Mouse (Mus musculus): ENCODE data around the gene Ppp1r13l. TPM values are rescaled to one million over a fixed set of nuclear protein-coding genes. Genes with fewer than 3 reads are reported as not detected.
A peak's percentile ranks its signal among the peaks of the same experiment; 100 is the strongest.

Ppp1r13l gene
- polyA plus RNA-seq, 1 experiment from 2014 or later: 15.2 TPM

DNA sequence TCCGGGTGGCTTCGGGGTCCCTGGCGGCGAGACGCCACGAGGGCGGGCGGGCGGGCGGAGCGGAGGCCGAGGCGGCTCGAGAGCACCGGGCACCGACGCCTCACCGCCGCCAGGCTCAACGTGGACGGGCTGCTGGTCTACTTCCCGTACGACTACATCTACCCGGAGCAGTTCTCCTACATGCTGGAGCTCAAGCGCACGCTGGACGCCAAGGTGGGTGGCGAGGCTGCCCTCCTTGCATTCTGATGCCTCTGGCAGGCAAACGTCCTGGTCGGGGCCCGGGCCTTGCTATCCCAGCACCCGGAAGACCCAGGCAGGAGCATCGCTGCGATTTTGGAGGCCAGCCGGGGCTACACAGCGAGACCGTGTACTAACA, 22.6 kb downstream of the Ppp1r13l start:
- H3K4me2 ChIP-seq (ENCODE audit: low read length): peak overlapping the region; percentile 91
- no peaks in the 10 kb centered on the region for H3K27me3 ChIP-seq (ENCODE audit: control insufficient read depth, insufficient read depth, low read length)
- H3K27ac ChIP-seq (replicated peaks in 1 of 2; ENCODE audit: control insufficient read depth in 1 of 2, insufficient read depth in 1 of 2, low read depth in 2 of 2, low read length in 2 of 2): peak overlapping the region in 1 of 2 experiments; percentile 50; a peak in 1 of 4 replicates
- peak overlapping the region; percentile 88 for H3K9ac ChIP-seq (ENCODE audit: low read length)
- WGBS: under 1% methylated on average over 21 of the region's 37 CpGs
- peaks cover 59% of the 10 kb centered on the region for H3K36me3 ChIP-seq (ENCODE audit: control insufficient read depth, insufficient read depth, low read length)
- H3K9me3 ChIP-seq (ENCODE audit: control insufficient read depth, low read length): no peaks in the 10 kb centered on the region
- peak overlapping the region; percentile 85 to 87 for H3K4me3 ChIP-seq (ENCODE audit: control insufficient read depth in 1 of 2, insufficient read depth in 1 of 2, low read depth in 1 of 2, low read length in 2 of 2)
- peak; percentile 32 for ATAC-seq (ENCODE audit: insufficient number of reproducible peaks, insufficient read depth, low FRiP score, low read depth)
- H3K4me1 ChIP-seq (ENCODE audit: control insufficient read depth in 2 of 2, insufficient read depth in 2 of 2, low read length in 2 of 2): peaks cover 4 to 18% of the 10 kb centered on the region in 2 experiments; a peak in 3 of 4 replicates

DNA sequence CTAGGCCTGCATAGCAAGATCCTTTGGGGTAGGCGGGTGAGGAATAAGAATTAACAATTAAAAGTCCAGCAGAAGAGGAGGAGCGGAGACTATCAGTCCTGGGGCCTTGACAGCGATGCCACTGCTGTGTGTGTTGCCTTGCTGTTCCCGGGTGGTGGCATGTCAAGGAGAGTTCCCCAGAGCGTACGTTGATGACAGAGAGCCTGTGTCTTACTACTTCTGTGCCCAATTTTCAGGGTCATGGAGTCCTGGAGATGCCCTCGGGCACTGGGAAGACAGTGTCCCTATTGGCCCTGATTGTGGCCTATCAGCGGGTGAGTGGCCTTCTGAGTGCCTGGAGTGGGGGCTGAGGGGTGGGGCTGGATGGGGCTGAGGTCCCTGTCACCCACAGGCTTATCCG, 24.2 kb downstream of the Ppp1r13l start:
- no peak overlapping the region for H3K4me3 ChIP-seq (ENCODE audit: control insufficient read depth in 1 of 2, insufficient read depth in 1 of 2, low read depth in 1 of 2, low read length in 2 of 2)
- no peak overlapping the region for H3K4me2 ChIP-seq (ENCODE audit: low read length)
- 89% methylated on average over 9 of the region's 9 CpGs for WGBS
- H3K9me3 ChIP-seq (ENCODE audit: control insufficient read depth, low read length): no peaks in the 10 kb centered on the region
- ATAC-seq (ENCODE audit: insufficient number of reproducible peaks, insufficient read depth, low FRiP score, low read depth): no peak
- H3K4me1 ChIP-seq (ENCODE audit: control insufficient read depth in 2 of 2, insufficient read depth in 2 of 2, low read length in 2 of 2): peaks cover 0 to 10% of the 10 kb centered on the region in 2 experiments; a peak in 2 of 4 replicates
- no peak overlapping the region for H3K27ac ChIP-seq (replicated peaks in 1 of 2; ENCODE audit: control insufficient read depth in 1 of 2, insufficient read depth in 1 of 2, low read depth in 2 of 2, low read length in 2 of 2)
- no peaks in the 10 kb centered on the region for H3K27me3 ChIP-seq (ENCODE audit: control insufficient read depth, insufficient read depth, low read length)
- H3K36me3 ChIP-seq (ENCODE audit: control insufficient read depth, insufficient read depth, low read length): peaks cover 59% of the 10 kb centered on the region
- no peak overlapping the region for H3K9ac ChIP-seq (ENCODE audit: low read length)

DNA sequence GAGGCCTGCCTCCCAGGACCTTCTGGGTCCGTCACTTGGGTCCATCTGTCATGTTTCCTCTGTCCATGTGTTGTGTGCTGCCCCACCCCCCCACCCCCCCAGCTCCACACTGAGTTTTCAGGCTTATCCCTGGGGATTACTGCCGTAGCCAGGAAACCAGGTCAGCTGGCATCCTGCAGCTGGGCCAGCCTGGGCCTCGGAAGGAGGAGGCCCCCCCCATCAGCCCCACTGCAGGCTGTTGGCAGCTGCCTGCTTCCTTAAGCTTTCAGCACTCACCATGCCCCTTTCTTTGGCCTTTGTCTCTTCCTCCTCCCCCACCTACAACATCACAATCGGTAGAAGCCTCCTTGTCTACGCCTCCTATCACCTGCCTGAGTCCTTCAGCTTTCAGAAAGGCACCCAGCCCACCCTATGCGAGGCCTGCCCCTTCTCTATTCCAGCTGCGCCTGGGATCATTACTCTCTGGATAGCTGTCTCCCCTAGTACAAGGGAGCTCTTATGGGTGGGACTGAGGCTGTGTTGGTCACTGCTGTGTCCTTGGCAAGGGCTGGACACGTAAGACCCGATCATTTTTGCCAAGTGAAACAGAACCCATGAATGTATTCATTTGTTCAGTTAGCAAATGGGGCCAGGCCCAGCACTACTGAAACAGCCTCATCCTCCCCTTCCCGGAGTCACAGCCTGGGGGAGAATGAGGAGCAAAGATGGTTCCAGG, 29.3 kb downstream of the Ppp1r13l start:
- no peak overlapping the region for H3K4me2 ChIP-seq (ENCODE audit: low read length)
- H3K4me1 ChIP-seq (ENCODE audit: control insufficient read depth in 2 of 2, insufficient read depth in 2 of 2, low read length in 2 of 2): no peaks in the 10 kb centered on the region
- no peak overlapping the region; the same call in 1 of the 2 replicates for H3K9ac ChIP-seq (ENCODE audit: low read length)
- H3K4me3 ChIP-seq (ENCODE audit: control insufficient read depth in 1 of 2, insufficient read depth in 1 of 2, low read depth in 1 of 2, low read length in 2 of 2): no peak overlapping the region
- WGBS: 71% methylated on average over 10 of the region's 10 CpGs
- H3K36me3 ChIP-seq (ENCODE audit: control insufficient read depth, insufficient read depth, low read length): peaks cover 98% of the 10 kb centered on the region
- no peak for ATAC-seq (ENCODE audit: insufficient number of reproducible peaks, insufficient read depth, low FRiP score, low read depth)
- H3K27ac ChIP-seq (replicated peaks in 1 of 2; ENCODE audit: control insufficient read depth in 1 of 2, insufficient read depth in 1 of 2, low read depth in 2 of 2, low read length in 2 of 2): no peak overlapping the region
- H3K9me3 ChIP-seq (ENCODE audit: control insufficient read depth, low read length): no peaks in the 10 kb centered on the region
- H3K27me3 ChIP-seq (ENCODE audit: control insufficient read depth, insufficient read depth, low read length): no peaks in the 10 kb centered on the region

DNA sequence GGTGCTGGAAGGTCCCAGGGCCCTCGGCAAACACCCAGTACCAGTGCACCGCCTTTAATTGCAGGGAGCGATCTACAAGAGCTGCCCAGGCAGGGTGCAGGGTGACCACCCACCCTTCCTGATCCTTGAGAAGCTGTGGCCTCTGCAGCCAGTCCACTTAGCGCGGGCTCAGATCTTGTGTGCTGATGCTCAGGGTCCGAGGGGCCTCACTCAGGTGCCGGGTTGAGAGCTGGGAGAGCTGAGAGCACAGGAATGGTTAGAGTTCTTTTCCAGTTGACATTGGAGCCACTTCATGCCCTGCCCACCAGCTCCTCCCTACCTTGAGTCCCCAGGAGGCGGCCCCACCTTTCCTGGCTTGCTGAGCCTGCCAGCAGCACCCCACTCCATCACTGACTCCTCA, 34.9 kb downstream of the Ppp1r13l start:
- Histone ChIP-seq H3K36me3 (ENCODE audit: control insufficient read depth, insufficient read depth, low read length) (peaks cover 62% of the 10 kb centered on the region), H3K9me3 (ENCODE audit: control insufficient read depth, low read length) (no peaks in the 10 kb centered on the region), H3K27me3 (ENCODE audit: control insufficient read depth, insufficient read depth, low read length) (no peaks in the 10 kb centered on the region), H3K9ac (ENCODE audit: low read length) (no peak overlapping the region), H3K4me1 (ENCODE audit: control insufficient read depth in 2 of 2, insufficient read depth in 2 of 2, low read length in 2 of 2) (no peaks in the 10 kb centered on the region; a peak in 1 of 4 replicates), H3K27ac (replicated peaks in 1 of 2; ENCODE audit: control insufficient read depth in 1 of 2, insufficient read depth in 1 of 2, low read depth in 2 of 2, low read length in 2 of 2) (no peak overlapping the region), H3K4me3 (ENCODE audit: control insufficient read depth in 1 of 2, insufficient read depth in 1 of 2, low read depth in 1 of 2, low read length in 2 of 2) (no peak overlapping the region), H3K4me2 (ENCODE audit: low read length) (no peak overlapping the region)
- 78% methylated on average over 8 of the region's 8 CpGs for WGBS
- no peak for ATAC-seq (ENCODE audit: insufficient number of reproducible peaks, insufficient read depth, low FRiP score, low read depth)

DNA sequence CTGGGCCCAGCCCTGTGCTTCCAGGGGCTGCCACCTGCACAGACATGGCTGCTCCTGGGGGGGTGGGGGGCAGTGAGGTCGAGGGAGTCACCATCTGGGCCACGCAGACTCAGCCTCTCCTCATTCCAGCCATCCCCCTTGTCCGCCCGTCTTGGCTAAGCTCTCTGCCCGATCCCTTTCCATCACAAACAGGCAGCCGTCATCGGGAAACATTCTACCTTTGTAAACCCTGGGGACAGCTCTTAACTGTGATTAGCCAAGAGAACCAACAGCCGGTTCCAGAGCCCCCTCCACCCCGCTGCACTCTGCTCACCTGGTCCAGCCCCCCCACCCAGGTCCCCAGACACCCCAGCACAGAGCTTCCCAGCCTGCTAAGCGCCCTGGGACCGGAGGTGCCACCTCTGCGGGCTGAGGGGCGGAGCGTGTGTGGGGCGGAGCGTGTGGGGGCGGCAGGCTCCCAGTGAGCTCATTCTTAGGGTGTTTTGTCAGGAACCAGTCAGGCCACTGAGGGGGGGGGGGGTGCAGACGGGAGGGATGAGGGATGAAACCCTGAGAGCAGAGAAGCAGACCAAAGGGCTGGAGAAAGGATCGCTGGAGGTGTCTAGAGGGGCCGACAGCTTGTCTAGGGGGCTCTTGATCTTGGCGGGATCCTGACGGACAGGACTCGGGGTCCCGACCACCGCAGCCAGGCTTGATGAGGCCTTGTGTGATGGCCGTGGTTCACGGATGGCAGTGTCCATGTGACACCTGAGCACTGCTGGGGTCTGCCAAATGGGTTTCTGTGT, 40.1 kb downstream of the Ppp1r13l start:
- Histone ChIP-seq H3K9ac (ENCODE audit: low read length) (peak overlapping the region; percentile 67), H3K4me3 (ENCODE audit: control insufficient read depth in 1 of 2, insufficient read depth in 1 of 2, low read depth in 1 of 2, low read length in 2 of 2) (peak overlapping the region; percentile 28 to 43), H3K4me1 (ENCODE audit: control insufficient read depth in 2 of 2, insufficient read depth in 2 of 2, low read length in 2 of 2) (peaks cover 0 to 4% of the 10 kb centered on the region in 2 experiments; a peak in 2 of 4 replicates), H3K9me3 (ENCODE audit: control insufficient read depth, low read length) (peaks cover 5% of the 10 kb centered on the region; the same call in 1 of the 2 replicates), H3K4me2 (ENCODE audit: low read length) (peak overlapping the region; percentile 73), H3K27ac (replicated peaks in 1 of 2; ENCODE audit: control insufficient read depth in 1 of 2, insufficient read depth in 1 of 2, low read depth in 2 of 2, low read length in 2 of 2) (no peak overlapping the region), H3K36me3 (ENCODE audit: control insufficient read depth, insufficient read depth, low read length) (peaks cover 12% of the 10 kb centered on the region), H3K27me3 (ENCODE audit: control insufficient read depth, insufficient read depth, low read length) (peaks cover 34% of the 10 kb centered on the region)
- 2% methylated on average over 26 of the region's 27 CpGs for WGBS
- ATAC-seq (ENCODE audit: insufficient number of reproducible peaks, insufficient read depth, low FRiP score, low read depth): no peak

DNA sequence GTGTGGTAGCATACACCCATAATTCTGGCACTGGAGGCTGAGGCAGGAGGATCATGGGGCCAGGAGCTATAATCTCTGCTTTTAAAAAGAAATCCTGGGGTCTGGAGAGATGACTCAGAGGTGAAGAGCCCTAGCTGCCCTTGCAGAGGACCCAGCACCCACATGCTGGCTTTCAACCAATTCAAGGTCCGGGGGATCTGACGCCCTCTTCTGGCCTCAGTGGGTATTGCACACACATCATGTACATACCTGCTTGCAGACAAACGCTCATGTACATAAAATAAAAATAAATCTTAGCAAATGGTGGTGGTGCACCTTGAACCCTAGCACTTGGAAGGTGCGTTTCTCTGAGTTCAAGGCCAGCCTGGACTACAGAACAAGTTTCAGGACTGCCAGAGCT, 41.4 kb downstream of the Ppp1r13l start:
- no peak for ATAC-seq (ENCODE audit: insufficient number of reproducible peaks, insufficient read depth, low FRiP score, low read depth)
- no peak overlapping the region for H3K4me3 ChIP-seq (ENCODE audit: control insufficient read depth in 1 of 2, insufficient read depth in 1 of 2, low read depth in 1 of 2, low read length in 2 of 2)
- H3K4me2 ChIP-seq (ENCODE audit: low read length): no peak overlapping the region
- WGBS: 79% methylated on average over 4 of the region's 4 CpGs
- no peak overlapping the region for H3K27ac ChIP-seq (replicated peaks in 1 of 2; ENCODE audit: control insufficient read depth in 1 of 2, insufficient read depth in 1 of 2, low read depth in 2 of 2, low read length in 2 of 2)
- H3K27me3 ChIP-seq (ENCODE audit: control insufficient read depth, insufficient read depth, low read length): peaks cover 39% of the 10 kb centered on the region
- H3K9me3 ChIP-seq (ENCODE audit: control insufficient read depth, low read length): peaks cover 5% of the 10 kb centered on the region; the same call in 1 of the 2 replicates
- peaks cover 0 to 7% of the 10 kb centered on the region in 2 experiments; a peak in 3 of 4 replicates for H3K4me1 ChIP-seq (ENCODE audit: control insufficient read depth in 2 of 2, insufficient read depth in 2 of 2, low read length in 2 of 2)
- no peaks in the 10 kb centered on the region for H3K36me3 ChIP-seq (ENCODE audit: control insufficient read depth, insufficient read depth, low read length)
- no peak overlapping the region for H3K9ac ChIP-seq (ENCODE audit: low read length)

DNA sequence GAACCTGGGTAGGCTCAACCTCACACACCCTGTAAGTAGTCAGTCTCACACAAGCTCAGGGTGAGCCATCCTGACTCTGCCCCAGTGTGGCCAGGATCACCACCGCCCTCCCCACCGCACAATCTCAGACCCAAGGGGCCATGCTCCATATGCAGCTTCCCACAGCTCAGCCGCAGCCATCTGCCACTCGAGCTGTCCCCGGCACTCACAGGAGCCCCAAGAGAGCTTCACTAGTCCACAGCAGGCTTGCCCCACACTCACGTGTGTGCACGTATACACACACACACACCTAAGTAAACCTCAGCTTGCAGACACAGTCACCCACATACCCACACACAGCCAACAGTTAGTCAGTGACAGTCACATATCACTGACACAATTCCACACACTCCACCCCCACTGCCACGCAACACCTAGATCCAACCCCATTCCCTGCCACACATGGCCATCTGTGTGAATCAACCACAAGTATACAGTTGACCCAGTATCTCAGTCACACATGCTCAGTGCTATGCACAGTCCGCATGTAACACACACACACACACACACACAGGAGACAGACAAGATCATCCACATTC, 43.1 kb downstream of the Ppp1r13l start:
- Histone ChIP-seq H3K4me1 (ENCODE audit: control insufficient read depth in 2 of 2, insufficient read depth in 2 of 2, low read length in 2 of 2) (peaks cover 0 to 7% of the 10 kb centered on the region in 2 experiments; a peak in 3 of 4 replicates), H3K36me3 (ENCODE audit: control insufficient read depth, insufficient read depth, low read length) (no peaks in the 10 kb centered on the region), H3K4me3 (ENCODE audit: control insufficient read depth in 1 of 2, insufficient read depth in 1 of 2, low read depth in 1 of 2, low read length in 2 of 2) (no peak overlapping the region), H3K27me3 (ENCODE audit: control insufficient read depth, insufficient read depth, low read length) (peaks cover 39% of the 10 kb centered on the region), H3K9ac (ENCODE audit: low read length) (no peak overlapping the region), H3K27ac (replicated peaks in 1 of 2; ENCODE audit: control insufficient read depth in 1 of 2, insufficient read depth in 1 of 2, low read depth in 2 of 2, low read length in 2 of 2) (no peak overlapping the region), H3K9me3 (ENCODE audit: control insufficient read depth, low read length) (peaks cover 5% of the 10 kb centered on the region; the same call in 1 of the 2 replicates), H3K4me2 (ENCODE audit: low read length) (no peak overlapping the region)
- 78% methylated on average over 9 of the region's 9 CpGs for WGBS
- ATAC-seq (ENCODE audit: insufficient number of reproducible peaks, insufficient read depth, low FRiP score, low read depth): no peak
